Mouse (Mus musculus) ES-E14 (cell line): ENCODE measurements around the gene Asah2.

Source experiments
- CHD2 ChIP-seq: IDR thresholded peaks from 2 replicates; pipeline ENCODE4 v1.6.1; 2014; ENCODE audit warnings: mild to moderate bottlenecking, low read depth, low read length, inconsistent platforms
- HCFC1 ChIP-seq: IDR thresholded peaks from 2 replicates; pipeline ENCODE4 v1.6.1; 2012; ENCODE audit warnings: low read length, inconsistent platforms, borderline replicate concordance; ENCODE audit not compliant: insufficient read depth
- ZC3H11A ChIP-seq: IDR thresholded peaks from 2 replicates; pipeline ENCODE4 v1.6.1; 2012; ENCODE audit warnings: low read depth, mild to moderate bottlenecking, inconsistent platforms, low read length, borderline replicate concordance
- ZNF384 ChIP-seq: IDR thresholded peaks from 2 replicates; pipeline ENCODE4 v1.6.1; 2012; ENCODE audit warnings: low read depth, low read length, inconsistent platforms

- TF ChIP-seq CHD2, result no peak
- no peak for TF ChIP-seq ZC3H11A
- no peak for TF ChIP-seq HCFC1
- no peak for TF ChIP-seq ZNF384
Measured at GRCm38 (mm10) chr19:32129281-32129680, 21.3 kb upstream of the Asah2 start.
